9 mouse cellular contexts compared by ENCODE assay signal in genomic region chr4:134766277-134766676, GRCm38 (mm10). TPM values are rescaled to one million over a fixed set of nuclear protein-coding genes. Genes with fewer than 3 reads are reported as not detected.
DNase-seq lines count a peak whose midpoint lies in the region; ATAC-seq lines count a peak whose summit lies in the region.
"Had no signal": no experiment of that assay in that cellular context is flagged by ENCODE, and none has a peak within 500 bp of the region (broad histone marks: within the 10 kb centered on the region; RNA-seq: fewer than 3 reads in every experiment).

No protein-coding gene starts in this region.

- H3K4me3 ChIP-seq in heart, embryonic 13.5 days, result peak overlapping the region; percentile 85
- no peak overlapping the region for H3K4me3 ChIP-seq in neural tube, embryonic 11.5 days (ENCODE audit: low read depth, low read length)
- H3K4me3 ChIP-seq in limb, embryonic 12.5 days (replicated peaks), result peak overlapping the region; percentile 86
- peak overlapping the region; percentile 76 for H3K4me3 ChIP-seq in stomach, embryonic 16.5 days (replicated peaks; ENCODE audit: low read length)

- no peaks in the 10 kb centered on the region for H3K9me3 ChIP-seq in heart, embryonic 13.5 days
- H3K9me3 ChIP-seq in neural tube, embryonic 11.5 days (ENCODE audit: control insufficient read depth, low read length), result no peaks in the 10 kb centered on the region
- H3K9me3 ChIP-seq in limb, embryonic 12.5 days, result no peaks in the 10 kb centered on the region
- no peaks in the 10 kb centered on the region for H3K9me3 ChIP-seq in stomach, embryonic 16.5 days (replicated peaks; ENCODE audit: control insufficient read depth, low read length)

- peaks cover 14% of the 10 kb centered on the region; the same call in 1 of the 2 replicates for H3K27me3 ChIP-seq in heart, embryonic 13.5 days (replicated peaks)
- H3K27me3 ChIP-seq in neural tube, embryonic 11.5 days (ENCODE audit: control insufficient read depth, insufficient read depth, low read length), result peaks cover 18% of the 10 kb centered on the region
- H3K27me3 ChIP-seq in limb, embryonic 12.5 days, result peaks cover 24% of the 10 kb centered on the region
- H3K27me3 ChIP-seq in stomach, embryonic 16.5 days (ENCODE audit: control insufficient read depth, insufficient read depth, low read length), result no peaks in the 10 kb centered on the region

- intact Hi-C loops in heart, postnatal 10 days (cut with DNase I), result no loop called here

- H3K27ac ChIP-seq in heart, embryonic 13.5 days (replicated peaks), result 0 out of 2 replicates have a peak overlapping the region, but pooled peaks have one; percentile 2
- H3K27ac ChIP-seq in neural tube, embryonic 11.5 days (ENCODE audit: low read depth, low read length), result no peak overlapping the region
- no peak overlapping the region for H3K27ac ChIP-seq in limb, embryonic 12.5 days
- H3K27ac ChIP-seq in stomach, embryonic 16.5 days (ENCODE audit: low read length), result peak overlapping the region; percentile 81; the same call in 1 of the 2 replicates
- H3K27ac ChIP-seq: left cerebral cortex, adult 2 months had no signal

- H3K36me3 ChIP-seq in heart, embryonic 13.5 days, result no peaks in the 10 kb centered on the region
- H3K36me3 ChIP-seq in neural tube, embryonic 11.5 days (ENCODE audit: control insufficient read depth, insufficient read depth, low read length), result no peaks in the 10 kb centered on the region
- H3K36me3 ChIP-seq in limb, embryonic 12.5 days, result 0 out of 2 replicates have a peak, but pooled peaks cover 4% of the 10 kb centered on the region
- H3K36me3 ChIP-seq in stomach, embryonic 16.5 days (ENCODE audit: control insufficient read depth, insufficient read depth, low read length), result no peaks in the 10 kb centered on the region

- peak overlapping the region; percentile 99 for H3K4me2 ChIP-seq in heart, embryonic 13.5 days
- peak overlapping the region; percentile 98; the same call in 1 of the 2 replicates for H3K4me2 ChIP-seq in neural tube, embryonic 11.5 days (ENCODE audit: low read depth)
- peak overlapping the region; percentile 95 for H3K4me2 ChIP-seq in limb, embryonic 12.5 days
- H3K4me2 ChIP-seq in stomach, embryonic 16.5 days (ENCODE audit: low read depth, low read length), result peak overlapping the region; percentile 69

- H3K4me1 ChIP-seq in heart, embryonic 13.5 days, result peaks cover 72% of the 10 kb centered on the region
- peaks cover 9% of the 10 kb centered on the region for H3K4me1 ChIP-seq in neural tube, embryonic 11.5 days (ENCODE audit: control insufficient read depth, insufficient read depth, low read length)
- peaks cover 33% of the 10 kb centered on the region for H3K4me1 ChIP-seq in limb, embryonic 12.5 days (replicated peaks)
- peaks cover 45% of the 10 kb centered on the region for H3K4me1 ChIP-seq in stomach, embryonic 16.5 days (ENCODE audit: control insufficient read depth, insufficient read depth, low read length)

- DNase-seq in heart, postnatal 10 days, result no peak
- DNase-seq in neural tube, embryonic 11.5 days (ENCODE audit: low spot score), result no peak
- no peak for DNase-seq in neural tube, embryonic 10.5 days (ENCODE audit: extremely low spot score, low spot score)
- no peak for DNase-seq in layer of hippocampus, adult 8-10 months (ENCODE audit: low spot score in 2 of 2)
- DNase-seq in spleen, postnatal 14 days (ENCODE audit: low spot score in 2 of 2), result no peak

- 61% methylated on average over 6 of the region's 6 CpGs for WGBS in heart, embryonic 13.5 days
- WGBS in neural tube, embryonic 11.5 days, result 80% methylated on average over 6 of the region's 6 CpGs
- 75% methylated on average over 6 of the region's 6 CpGs for WGBS in limb, embryonic 12.5 days
- 75% methylated on average over 6 of the region's 6 CpGs for WGBS in stomach, embryonic 16.5 days

- no peak for ATAC-seq in heart, embryonic 13.5 days (ENCODE audit: extremely low read depth, insufficient number of reproducible peaks, low FRiP score, low TSS enrichment)
- ATAC-seq in neural tube, embryonic 11.5 days (ENCODE audit: insufficient read depth, low FRiP score, low TSS enrichment), result no peak
- ATAC-seq in limb, embryonic 12.5 days (ENCODE audit: insufficient number of reproducible peaks, insufficient read depth, low FRiP score, low TSS enrichment, low read depth), result no peak
- no peak for ATAC-seq in stomach, embryonic 16.5 days (ENCODE audit: insufficient read depth, low FRiP score)

- peak overlapping the region; percentile 95 for H3K9ac ChIP-seq in heart, embryonic 13.5 days
- no peak overlapping the region for H3K9ac ChIP-seq in neural tube, embryonic 11.5 days (ENCODE audit: low read length)
- peak overlapping the region; percentile 90 for H3K9ac ChIP-seq in limb, embryonic 12.5 days (replicated peaks)
- H3K9ac ChIP-seq in stomach, embryonic 16.5 days (ENCODE audit: low read length), result peak overlapping the region; percentile 93

RNA-seq across cellular contexts. Expression of gene Ldlrap1, which starts 1.5 kb away (rescaled TPM):
- 12.2 and 13.5 TPM in 2 replicates for polyA plus RNA-seq in heart, embryonic 13.5 days (2015; fragmentation: Nextera tagmentation; extraction: Ambion mirVana)
- 10 to 100 TPM; 21.8 to 24.3 TPM for total RNA-seq in heart, postnatal 10 days (2021)
- 7.4 and 9.1 TPM in 2 replicates for polyA plus RNA-seq in neural tube, embryonic 11.5 days (2014; fragmentation: Nextera tagmentation; extraction: Ambion mirVana)
- 21.7 and 23.3 TPM in 2 replicates for polyA plus RNA-seq in limb, embryonic 12.5 days (2016; fragmentation: Nextera tagmentation; extraction: Ambion mirVana)
- 25.6 and 26.7 TPM in 2 replicates for polyA plus RNA-seq in stomach, embryonic 16.5 days (2015; fragmentation: Nextera tagmentation; extraction: Ambion mirVana)
- 1 to 10 TPM; 1.9 to 4.8 (median 3.0) TPM for total RNA-seq in layer of hippocampus, adult 8-10 months (2022)

Comparison
In these comparisons a context has a peak if more than half of its experiments do, and no peak if none do; other contexts are left out.
1. H3K27ac ChIP-seq: peak in heart, embryonic 13.5 days (single experiment) and stomach, embryonic 16.5 days (single experiment); none in neural tube, embryonic 11.5 days (single experiment) and limb, embryonic 12.5 days (single experiment).
2. Peak in every context shown above with its lines, with median percentiles within 50 percentile points of each other: H3K4me2 ChIP-seq.